Mouse (Mus musculus) testis, adult 2 months (tissue): ENCODE data around the gene Mefv. TPM values are rescaled to one million over a fixed set of nuclear protein-coding genes. Genes with fewer than 3 reads are reported as not detected.
A peak's percentile ranks its signal among the peaks of the same experiment; 100 is the strongest.
"Not testable (repeated sequence)": the region's sequence is repeated elsewhere in the genome, so short reads cannot be mapped to it uniquely, and the experiment has no call there.

Source experiments
- H3K27ac ChIP-seq: fragments of 200-500 bp; 2 replicates; pipeline ENCODE4 v1.5.1; 2012; ENCODE audit warnings: low read depth, low read length; ENCODE audit not compliant: control insufficient read depth, insufficient read depth
- H3K27me3 ChIP-seq: fragments of 200-500 bp; 2 replicates; pipeline ENCODE4 v1.6.1; 2012; ENCODE audit warnings: mild to moderate bottlenecking, low read length, moderate library complexity; ENCODE audit not compliant: control insufficient read depth, insufficient read depth
- H3K36me3 ChIP-seq: fragments of 200-500 bp; 2 replicates; pipeline ENCODE4 v1.6.1; 2012; ENCODE audit warnings: mild to moderate bottlenecking, low read length; ENCODE audit not compliant: control insufficient read depth, insufficient read depth
- H3K4me1 ChIP-seq: fragments of 200-500 bp; 2 replicates; pipeline ENCODE4 v1.6.1; 2012; ENCODE audit warnings: low read length; ENCODE audit not compliant: control insufficient read depth, insufficient read depth
- H3K4me3 ChIP-seq: fragments of 200-500 bp; 2 replicates; pipeline ENCODE4 v1.5.1; 2012; ENCODE audit warnings: low read depth, mild to moderate bottlenecking, low read length, moderate library complexity, mixed read lengths; ENCODE audit not compliant: control insufficient read depth
- CTCF ChIP-seq: fragments of 200-500 bp; IDR thresholded peaks from 2 replicates; pipeline ENCODE4 v1.5.1; 2012; ENCODE audit warnings: low read depth, mild to moderate bottlenecking, inconsistent platforms, low read length, moderate library complexity; ENCODE audit not compliant: control insufficient read depth, insufficient read depth, insufficient replicate concordance
- POLR2A ChIP-seq: fragments of 200-500 bp; IDR thresholded peaks from 2 replicates; pipeline ENCODE4 v1.6.1; 2012; ENCODE audit warnings: low read depth, mild to moderate bottlenecking, inconsistent platforms, low read length, moderate library complexity; ENCODE audit not compliant: control insufficient read depth
- polyA plus RNA-seq: library from polyadenylated mRNA; depleted of rRNA; stranded (reverse); fragments of >200 nt; gene quantifications from 2 replicates; pipeline ENCODE4 v1.2.3, GENCODE M21; 2012; rRNA removed

Gene Mefv
- polyA plus RNA-seq, 1 experiment = not detected

DNA sequence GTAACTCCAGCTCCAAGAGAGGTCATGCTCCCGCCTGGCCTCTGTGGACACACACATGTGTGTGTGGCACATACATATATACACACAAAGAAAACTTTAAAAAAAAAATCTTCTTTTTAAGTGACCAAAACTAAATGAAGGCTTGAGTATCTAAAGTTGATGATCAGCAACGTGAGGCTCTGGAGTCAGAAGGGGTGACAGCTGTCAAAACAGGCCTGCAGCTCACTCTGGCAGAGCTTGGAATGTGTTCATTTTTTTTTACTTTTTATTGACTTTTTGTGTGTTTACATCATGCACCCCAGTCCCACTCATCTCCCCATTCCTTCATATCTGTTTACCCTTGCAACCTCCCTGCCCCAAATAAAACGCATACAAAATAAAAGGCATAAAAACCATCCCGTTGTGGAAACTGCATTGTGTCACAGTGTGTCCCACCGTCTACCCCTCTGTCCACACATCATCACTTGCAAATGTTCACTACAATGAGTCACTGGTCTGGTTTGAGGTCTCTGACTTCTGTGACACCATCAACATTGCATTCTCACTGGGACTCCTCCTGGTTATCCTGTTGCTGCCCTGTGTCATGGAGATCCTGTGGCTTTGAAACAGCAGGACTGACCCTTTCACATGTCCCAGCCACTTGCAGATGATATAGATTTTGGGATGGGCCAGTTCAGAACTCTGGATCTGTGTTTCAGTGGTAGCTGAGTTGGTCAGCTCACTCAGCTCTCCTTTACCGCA lies 10.3 kb upstream of the Mefv start:
- Histone ChIP-seq H3K4me1 (no peaks in the 10 kb centered on the region), H3K27ac (no peak overlapping the region), H3K36me3 (no peaks in the 10 kb centered on the region), H3K4me3 (no peak overlapping the region), H3K27me3 (no peaks in the 10 kb centered on the region)
- TF ChIP-seq CTCF (no peak), POLR2A (no peak)

DNA sequence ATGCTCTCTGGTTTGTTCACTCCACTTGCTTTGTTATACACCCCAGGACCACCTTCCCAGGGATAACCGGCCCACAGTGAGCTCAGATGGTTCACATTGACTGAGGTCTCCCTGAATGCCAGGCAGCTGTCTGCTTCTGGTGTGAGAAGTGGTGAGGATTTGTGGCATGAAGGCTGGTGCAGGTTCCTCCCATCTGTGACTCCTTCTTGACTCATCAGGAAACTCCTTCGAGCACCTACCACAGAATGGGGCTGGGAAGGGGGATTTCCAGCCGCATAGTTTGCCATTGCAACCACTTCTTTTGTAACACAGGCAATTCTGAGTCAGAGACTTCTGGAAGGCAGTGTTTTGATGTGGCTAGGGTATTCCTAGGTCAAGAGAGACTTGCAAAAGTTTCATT lies 5.3 kb upstream of the Mefv start:
- TF ChIP-seq POLR2A = no peak
- TF ChIP-seq CTCF = no peak
- Histone ChIP-seq H3K4me3 (no peak overlapping the region), H3K27me3 (no peaks in the 10 kb centered on the region), H3K4me1 (no peaks in the 10 kb centered on the region), H3K36me3 (no peaks in the 10 kb centered on the region), H3K27ac (no peak overlapping the region)

DNA sequence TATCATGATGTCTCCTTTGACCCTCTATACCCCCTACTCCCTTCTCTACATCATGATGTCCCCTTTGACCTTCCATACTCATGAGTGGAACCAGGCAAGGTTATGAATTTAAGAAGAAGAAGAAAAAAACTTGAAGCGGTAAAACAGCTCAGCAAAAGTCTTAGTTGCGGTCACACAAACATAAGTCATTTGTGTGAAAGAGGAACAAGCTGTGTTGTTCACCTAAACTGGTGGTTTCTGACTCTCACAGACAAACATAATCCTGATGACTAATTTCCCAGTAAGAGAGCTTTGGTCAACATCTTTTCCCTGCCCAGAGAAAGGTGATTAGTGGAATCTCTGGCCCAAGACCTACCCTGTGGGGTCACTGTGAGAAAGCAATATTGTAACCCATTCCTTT lies 3.2 kb downstream of the Mefv start:
- Histone ChIP-seq H3K4me1 (no peaks in the 10 kb centered on the region), H3K27ac (no peak overlapping the region), H3K36me3 (no peaks in the 10 kb centered on the region), H3K4me3 (no peak overlapping the region), H3K27me3 (no peaks in the 10 kb centered on the region)
- TF ChIP-seq CTCF (no peak), POLR2A (no peak)

DNA sequence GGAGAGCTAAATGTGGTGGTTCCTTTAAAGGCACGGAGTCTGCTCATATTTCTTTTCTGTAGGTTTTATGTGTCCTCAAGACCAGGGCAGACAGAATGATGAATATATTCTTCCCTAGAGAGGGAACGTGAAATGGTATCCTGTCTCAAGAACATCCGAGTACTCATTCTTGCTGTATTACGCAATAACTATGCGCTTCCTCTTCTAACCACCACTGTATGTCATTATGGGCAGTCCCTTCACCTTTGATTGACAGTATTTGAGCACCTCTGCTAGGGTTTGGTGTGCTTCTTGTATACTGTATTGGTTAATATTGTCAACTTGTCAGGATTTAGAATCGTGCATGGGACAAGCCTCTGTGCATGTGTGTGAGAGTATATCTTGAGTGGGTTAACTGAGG lies 11.2 kb downstream of the Mefv start:
- no peaks in the 10 kb centered on the region for H3K36me3 ChIP-seq
- H3K4me1 ChIP-seq = no peaks in the 10 kb centered on the region
- H3K27me3 ChIP-seq = no peaks in the 10 kb centered on the region
- no peak overlapping the region for H3K4me3 ChIP-seq
- TF ChIP-seq CTCF (no peak), POLR2A (no peak)
- H3K27ac ChIP-seq = no peak overlapping the region

DNA sequence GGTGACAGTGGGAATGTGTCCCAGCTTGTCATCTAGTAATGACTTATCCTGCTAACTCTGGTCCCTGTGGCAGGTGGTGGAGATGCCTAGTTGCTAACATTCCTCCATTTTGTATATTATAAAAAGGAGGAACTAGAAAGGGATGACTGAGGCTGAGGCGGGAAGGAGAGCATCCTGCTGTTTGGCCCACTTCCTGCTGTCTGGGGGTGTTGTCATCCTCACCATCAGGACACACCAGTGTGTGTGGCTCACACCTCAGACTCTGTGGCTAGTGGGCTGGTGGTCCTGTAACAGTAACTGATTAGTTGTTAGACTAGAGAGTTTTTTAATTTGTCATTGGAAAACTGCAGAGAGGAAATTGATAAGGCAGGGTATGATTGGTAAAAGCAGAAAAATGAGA lies 17.0 kb downstream of the Mefv start:
- Histone ChIP-seq H3K27me3 (no peaks in the 10 kb centered on the region), H3K4me1 (no peaks in the 10 kb centered on the region), H3K4me3 (no peak overlapping the region), H3K27ac (no peak overlapping the region), H3K36me3 (no peaks in the 10 kb centered on the region)
- no peak for TF ChIP-seq POLR2A
- no peak for TF ChIP-seq CTCF

DNA sequence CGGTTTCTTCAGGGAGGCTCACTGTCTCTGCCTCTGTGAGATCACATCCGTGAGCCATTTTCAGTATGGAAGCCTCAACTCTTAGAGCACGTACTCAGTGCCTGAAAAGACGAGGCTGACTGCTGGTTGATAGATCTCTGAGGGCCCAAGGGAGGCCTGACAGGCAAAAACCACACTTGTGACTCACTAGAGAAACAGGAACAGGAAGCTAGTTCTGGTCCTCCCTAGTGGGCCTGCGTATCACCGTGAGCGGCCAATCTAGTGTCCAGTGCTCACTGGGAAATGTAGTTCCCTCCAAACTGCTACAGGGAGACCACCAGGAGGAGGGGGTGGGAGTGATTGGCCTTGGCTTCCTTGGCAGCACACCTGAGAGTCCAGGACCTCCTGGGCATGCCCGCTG lies 18.6 kb downstream of the Mefv start:
- Histone ChIP-seq H3K36me3 (no peaks in the 10 kb centered on the region), H3K4me1 (no peaks in the 10 kb centered on the region), H3K27me3 (no peaks in the 10 kb centered on the region), H3K4me3 (peak overlapping the region; percentile 50), H3K27ac (no peak overlapping the region)
- TF ChIP-seq CTCF (no peak), POLR2A (no peak)

DNA sequence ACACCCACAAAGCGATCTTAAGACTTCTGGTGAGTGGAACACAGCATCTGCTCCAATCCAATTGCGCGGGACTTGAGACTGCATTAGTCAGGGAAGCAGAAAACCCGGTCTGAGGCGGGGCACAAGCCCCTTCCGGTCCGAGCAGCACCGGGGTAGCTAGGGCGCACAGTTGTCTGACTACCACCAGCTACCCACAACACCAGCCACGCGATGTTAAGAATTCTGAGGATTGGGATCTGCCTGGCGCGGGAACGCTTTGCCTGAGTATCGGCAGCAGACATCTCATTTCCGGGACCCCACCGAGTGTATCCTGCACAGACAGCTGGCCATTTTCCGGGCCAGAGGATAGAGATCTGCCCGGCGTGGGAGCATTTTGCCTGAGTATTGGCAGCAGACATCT lies 28.3 kb downstream of the Mefv start:
- not testable (repeated sequence) for H3K27ac ChIP-seq, H3K27me3 ChIP-seq, H3K4me1 ChIP-seq, H3K36me3 ChIP-seq, H3K4me3 ChIP-seq

Other genes with a start within 250 kb of the Mefv start
- gene Olfr161, start 127.1 kb downstream of the Mefv start, polyA plus RNA-seq = 0.51 and 1.3 TPM in 2 replicates
- gene Zfp263, start 26.0 kb upstream of the Mefv start, polyA plus RNA-seq = 11.1 and 11.7 TPM in 2 replicates
- gene Olfr15, start 112.8 kb upstream of the Mefv start, polyA plus RNA-seq = not detected in 2 replicates
- gene Zfp174, start 129.2 kb upstream of the Mefv start, polyA plus RNA-seq = 1.5 TPM in 2 replicates
- 127 and 130 TPM in 2 replicates for gene Naa60, start 154.3 kb upstream of the Mefv start, polyA plus RNA-seq
- 11.2 and 14.3 TPM in 2 replicates for gene Zfp597, start 166.5 kb upstream of the Mefv start, polyA plus RNA-seq
- gene Gm20695, start 166.6 kb upstream of the Mefv start, polyA plus RNA-seq = 0.12 TPM in 1 of 2 replicates, not detected in the other
- 364 and 366 TPM in 2 replicates for gene 1700037C18Rik, start 190.6 kb upstream of the Mefv start, polyA plus RNA-seq
- gene Cluap1, start 190.7 kb upstream of the Mefv start, polyA plus RNA-seq = 26.2 and 29.4 TPM in 2 replicates